8 mouse cellular contexts compared by ENCODE assay signal in genomic region chr3:51408561-51409183, GRCm38 (mm10). TPM values are rescaled to one million over a fixed set of nuclear protein-coding genes. Genes with fewer than 3 reads are reported as not detected.
A peak's percentile ranks its signal among the peaks of the same experiment; 100 is the strongest.
DNase-seq lines count a peak whose midpoint lies in the region; ATAC-seq and TF ChIP-seq lines count a peak whose summit lies in the region.

Ndufc1 (minus strand) TSS chr3:51408988.

- ATAC-seq in Patski, result peak; percentile 92
- peak; percentile 93 for ATAC-seq in hindbrain, embryonic 14.5 days (ENCODE audit: low FRiP score)

- under 1% methylated on average over 35 of the region's 40 CpGs for WGBS in hindbrain, embryonic 14.5 days

- CTCF ChIA-PET in Patski (lab: Charles Lee), result interaction anchor here (0.7 to 10.2 kb wide), 13 partner anchors 9 to 174 kb away, joined by 3 to 89 read pairs (median 6); partner anchors contain the start of gene Mgarp

- peak within 1 kb of the TSS; percentile 91 for H3K4me3 ChIP-seq in hindbrain, embryonic 14.5 days (replicated peaks; ENCODE audit: low read length)

- H3K9me3 ChIP-seq in hindbrain, embryonic 14.5 days (ENCODE audit: control insufficient read depth, low read length), result no peaks in the 10 kb centered on the region

- DNase-seq in Patski (ENCODE audit: low read depth, low spot score), result peak; percentile 80
- peak; percentile 100 for DNase-seq in cerebellum, postnatal 14 days
- peak; percentile 96 to 97 for DNase-seq in frontal cortex, postnatal 25 days (ENCODE audit: low spot score in 2 of 2)
- peak; percentile 98 for DNase-seq in hindbrain, embryonic 14.5 days (ENCODE audit: low spot score)
- DNase-seq in layer of hippocampus, postnatal 36 days, result peak; percentile 94 to 97
- DNase-seq in lung, postnatal 36 days, result peak; percentile 98
- peak; percentile 95 for DNase-seq in retina, postnatal 1 day
- peak; percentile 93 to 96 for DNase-seq in urinary bladder, adult 18-20 months (ENCODE audit: low spot score in 2 of 2)

- no peak for TF ChIP-seq CTCF in Patski (IDR thresholded peaks at IDR 0.05)

- H3K36me3 ChIP-seq in hindbrain, embryonic 14.5 days (replicated peaks; ENCODE audit: control insufficient read depth, insufficient read depth), result peaks cover 22% of the 10 kb centered on the region

- H3K9ac ChIP-seq in hindbrain, embryonic 14.5 days, result peak within 1 kb of the TSS; percentile 93

- H3K4me2 ChIP-seq in hindbrain, embryonic 14.5 days (replicated peaks), result peak within 1 kb of the TSS; percentile 65

- POLR2A ChIA-PET in Patski (lab: Charles Lee), result interaction anchor here (0.6 to 1.6 kb wide), 11 partner anchors 9 to 112 kb away, joined by 3 to 6 read pairs (median 3); no protein-coding TSS in a partner anchor

- H3K27ac ChIP-seq in hindbrain, embryonic 14.5 days, result peak within 1 kb of the TSS; percentile 97

- H3K4me1 ChIP-seq in hindbrain, embryonic 14.5 days (replicated peaks; ENCODE audit: control insufficient read depth, insufficient read depth, low read length), result peaks cover 9% of the 10 kb centered on the region; the same call in 1 of the 2 replicates

- in situ Hi-C loops in Patski (cut with MboI; ENCODE audit: low pct_unique_long_range_greater_than_20kb), result no loop called here

- H3K27me3 ChIP-seq in Patski, result no peaks in the 10 kb centered on the region
- no peaks in the 10 kb centered on the region for H3K27me3 ChIP-seq in hindbrain, embryonic 14.5 days (ENCODE audit: control insufficient read depth, insufficient read depth, low read length)

RNA-seq across cellular contexts. Expression of gene Ndufc1, which starts in this region (rescaled TPM):
- 652 TPM for polyA plus RNA-seq in Patski (2021)
- polyA plus RNA-seq in hindbrain, embryonic 14.5 days (2014; fragmentation: Nextera tagmentation; extraction: Ambion mirVana), result 769 and 914 TPM in 2 replicates
- 100 to 1,000 TPM; 323 to 359 TPM for total RNA-seq in layer of hippocampus, postnatal 36 days (2021)

Comparison
In these comparisons a context has a peak if more than half of its experiments do, and no peak if none do; other contexts are left out.
1. Peak in every context shown above with its lines: DNase-seq, ATAC-seq, H3K4me3 ChIP-seq and H3K27ac ChIP-seq.